Mouse (Mus musculus) neural tube, embryonic 10.5 days (tissue): ENCODE data around the gene Gm21149.
"Not testable (repeated sequence)": the region's sequence is repeated elsewhere in the genome, so short reads cannot be mapped to it uniquely, and the experiment has no call there.

Source experiments
- DNase-seq: peaks from one replicate; pipeline ENCODE4 v3.0.0-alpha.2; 2017; ENCODE audit warnings: low spot score; ENCODE audit errors: extremely low spot score

Gm21149 gene

GRCm38 (mm10) chr5:15476423-15476822 lies at the start of gene Gm21149:
TSS of gene Gm21149 (minus strand) at chr5:15476523.
- not testable (repeated sequence) for DNase-seq

- DNase-seq: not testable (repeated sequence)
Observed at GRCm38 (mm10) chr5:15522470-15522869, 46.1 kb upstream of the Gm21149 start.

GRCm38 (mm10) chr5:15522028-15522427 lies 45.7 kb upstream of the Gm21149 start:
- DNase-seq: not testable (repeated sequence)

GRCm38 (mm10) chr5:15520418-15520817 lies 44.1 kb upstream of the Gm21149 start:
- not testable (repeated sequence) for DNase-seq

- not testable (repeated sequence) for DNase-seq
Observed at GRCm38 (mm10) chr5:15517150-15517549, 40.8 kb upstream of the Gm21149 start.

- DNase-seq: not testable (repeated sequence)
Observed at GRCm38 (mm10) chr5:15512236-15512635, 35.9 kb upstream of the Gm21149 start.

GRCm38 (mm10) chr5:15509911-15510310 lies 33.6 kb upstream of the Gm21149 start:
- not testable (repeated sequence) for DNase-seq

GRCm38 (mm10) chr5:15508460-15509451 lies 32.4 kb upstream of the Gm21149 start:
- not testable (repeated sequence) for DNase-seq

GRCm38 (mm10) chr5:15507757-15508459 lies 31.6 kb upstream of the Gm21149 start:
- not testable (repeated sequence) for DNase-seq

- no peak for DNase-seq
Observed at GRCm38 (mm10) chr5:15507309-15507619, 30.9 kb upstream of the Gm21149 start.

- DNase-seq: peak; percentile 54
Observed at GRCm38 (mm10) chr5:15506575-15507308, 30.4 kb upstream of the Gm21149 start.

GRCm38 (mm10) chr5:15498774-15499400 lies 22.6 kb upstream of the Gm21149 start:
- not testable (repeated sequence) for DNase-seq

GRCm38 (mm10) chr5:15498350-15498749 lies 22.0 kb upstream of the Gm21149 start:
- DNase-seq: not testable (repeated sequence)

GRCm38 (mm10) chr5:15490934-15491333 lies 14.6 kb upstream of the Gm21149 start:
- not testable (repeated sequence) for DNase-seq

- no peak for DNase-seq
Observed at GRCm38 (mm10) chr5:15488743-15489142, 12.4 kb upstream of the Gm21149 start.

GRCm38 (mm10) chr5:15484616-15485015 lies 8.3 kb upstream of the Gm21149 start:
- DNase-seq: not testable (repeated sequence)

GRCm38 (mm10) chr5:15483576-15483975 lies 7.3 kb upstream of the Gm21149 start:
- not testable (repeated sequence) for DNase-seq

GRCm38 (mm10) chr5:15482815-15483214 lies 6.5 kb upstream of the Gm21149 start:
- DNase-seq: not testable (repeated sequence)

GRCm38 (mm10) chr5:15470141-15470540 lies 6.2 kb downstream of the Gm21149 start:
- not testable (repeated sequence) for DNase-seq

GRCm38 (mm10) chr5:15467768-15468167 lies 8.6 kb downstream of the Gm21149 start:
- DNase-seq: not testable (repeated sequence)

GRCm38 (mm10) chr5:15466218-15466617 lies 10.1 kb downstream of the Gm21149 start:
- not testable (repeated sequence) for DNase-seq
